Comparison of ENCODE assay signal across 26 mouse cellular contexts in genomic region chr9:111294911-111295310, GRCm38 (mm10). TPM values are rescaled to one million over a fixed set of nuclear protein-coding genes. Genes with fewer than 3 reads are reported as not detected.
DNase-seq lines count a peak whose midpoint lies in the region; TF ChIP-seq lines count a peak whose summit lies in the region.
"Had no signal": no experiment of that assay in that cellular context is flagged by ENCODE, and none has a peak within 500 bp of the region (broad histone marks: within the 10 kb centered on the region; RNA-seq: fewer than 3 reads in every experiment).

No protein-coding gene starts in this region.

- H3K27me3 ChIP-seq in testis, adult 2 months (ENCODE audit: control insufficient read depth, insufficient read depth, low read length) = no peaks in the 10 kb centered on the region
- H3K27me3 ChIP-seq: embryonic facial prominence, embryonic 13.5 days; embryonic facial prominence, embryonic 15.5 days; forebrain, embryonic 12.5 days had no signal

- H3K4me1 ChIP-seq in testis, adult 2 months (ENCODE audit: control insufficient read depth, insufficient read depth, low read length) = peaks cover 8% of the 10 kb centered on the region
- H3K4me1 ChIP-seq: embryonic facial prominence, embryonic 15.5 days; forebrain, embryonic 12.5 days had no signal

- DNase-seq in heart, adult 11 months = peak; percentile 86
- DNase-seq in heart, adult 9 months (ENCODE audit: low spot score in 2 of 2) = no peak
- no peak for DNase-seq in testis, postnatal 10 days (ENCODE audit: low spot score)
- DNase-seq in ZHBTc4 (ENCODE audit: low read depth, low spot score) = peak; percentile 71
- DNase-seq in natural killer cell, adult 2 months (ENCODE audit: low spot score in 2 of 2) = no peak
- no peak for DNase-seq in gastrocnemius, postnatal 4 days (ENCODE audit: low spot score in 2 of 2)
- DNase-seq: adrenal gland, adult 2 months; adrenal gland, postnatal 10 days; adrenal gland, postnatal 25 days; B cell, adult 2 months; cerebellum, adult 11 months; cerebellum, adult 18-20 months; cerebellum, adult 8-10 months; cerebellum, adult 9-11 months; cerebellum, postnatal 14 days; cerebellum, postnatal 36 days; embryo, embryonic 11 days had no signal

- peak overlapping the region; percentile 85 for H3K4me3 ChIP-seq in testis, adult 2 months (ENCODE audit: control insufficient read depth, low read depth, low read length)
- H3K4me3 ChIP-seq: embryonic facial prominence, embryonic 13.5 days; embryonic facial prominence, embryonic 15.5 days; erythroblast, embryonic 14.5 days; forebrain, embryonic 10.5 days; forebrain, embryonic 12.5 days had no signal

- no peaks in the 10 kb centered on the region for H3K36me3 ChIP-seq in testis, adult 2 months (ENCODE audit: control insufficient read depth, insufficient read depth, low read length)
- H3K36me3 ChIP-seq: embryonic facial prominence, embryonic 13.5 days; embryonic facial prominence, embryonic 15.5 days; forebrain, embryonic 10.5 days; forebrain, embryonic 12.5 days had no signal

- no peak for TF ChIP-seq CTCF in testis, adult 2 months (IDR thresholded peaks at IDR 0.05; ENCODE audit: control insufficient read depth, insufficient read depth, insufficient replicate concordance, low read depth, low read length)

- no peak for TF ChIP-seq POLR2A in testis, adult 2 months (IDR thresholded peaks at IDR 0.05; ENCODE audit: control insufficient read depth, low read depth, low read length)

- peak overlapping the region; percentile 56; the same call in 1 of the 2 replicates for H3K27ac ChIP-seq in testis, adult 2 months (ENCODE audit: control insufficient read depth, insufficient read depth, low read depth, low read length)
- H3K27ac ChIP-seq: embryonic facial prominence, embryonic 13.5 days; embryonic facial prominence, embryonic 15.5 days; forebrain, embryonic 10.5 days; forebrain, embryonic 12.5 days had no signal

RNA-seq across cellular contexts. Expression of gene Trank1, which starts 16.6 kb away (rescaled TPM):
- polyA plus RNA-seq in testis, adult 2 months (2012; rRNA removed) = 21.3 and 25.0 TPM in 2 replicates
- total RNA-seq in gastrocnemius, postnatal 4 days (2021) = under 1 TPM; 0.62 to 0.76 TPM
- total RNA-seq: common myeloid progenitor, adult 5-6 weeks; MEL had no signal
- polyA plus RNA-seq: CD4-positive, CD25-positive, alpha-beta regulatory T cell, adult 4 months; erythroblast, embryonic 14.5 days had no signal

RNA-seq across cellular contexts. Expression of gene Epm2aip1, which starts 23.2 kb away (rescaled TPM):
- polyA plus RNA-seq in testis, adult 2 months (2012; rRNA removed) = 3.6 and 4.2 TPM in 2 replicates
- 10 to 100 TPM; 38.2 to 44.2 TPM for total RNA-seq in gastrocnemius, postnatal 4 days (2021)

RNA-seq across cellular contexts. Expression of gene Mlh1, which starts 23.3 kb away (rescaled TPM):
- 10.1 and 12.1 TPM in 2 replicates for polyA plus RNA-seq in testis, adult 2 months (2012; rRNA removed)
- total RNA-seq in gastrocnemius, postnatal 4 days (2021) = 10 to 100 TPM; 18.3 to 27.6 TPM

Comparison
In these comparisons a context has a peak if more than half of its experiments do, and no peak if none do; other contexts are left out.
1. DNase-seq: peak in heart, adult 11 months (single experiment) and ZHBTc4 (single experiment); none in heart, adult 9 months (0 of 2), testis, postnatal 10 days (single experiment), natural killer cell, adult 2 months (0 of 2) and gastrocnemius, postnatal 4 days (0 of 2).